Mouse (Mus musculus) lung, adult 2 months (tissue): ENCODE results near the gene Flot1. TPM values are rescaled to one million over a fixed set of nuclear protein-coding genes. Genes with fewer than 3 reads are reported as not detected.

ENCODE experiments used
- DNase-seq: peaks from one replicate; pipeline ENCODE4 v3.0.0; 2022
- H3K4me1 ChIP-seq: fragments of 200-500 bp; 2 replicates; pipeline ENCODE4 v1.6.1; 2011; ENCODE audit warnings: low read length; ENCODE audit not compliant: control insufficient read depth, insufficient read depth
- H3K4me3 ChIP-seq: fragments of 200-500 bp; replicated peaks from 2 replicates; pipeline ENCODE3; 2011; ENCODE audit warnings: low read depth, mild to moderate bottlenecking, control low read depth, low read length; ENCODE audit errors: extremely low read depth
- CTCF ChIP-seq: fragments of 200-500 bp; IDR thresholded peaks from 2 replicates; pipeline ENCODE4 v1.5.1; 2011; ENCODE audit warnings: mild to moderate bottlenecking, low read length, control low read depth; ENCODE audit not compliant: insufficient read depth
- POLR2A ChIP-seq: fragments of 200-500 bp; IDR thresholded peaks from 2 replicates; pipeline ENCODE4 v1.6.1; 2011; ENCODE audit warnings: low read depth, mild to moderate bottlenecking, control low read depth, low read length, borderline replicate concordance; ENCODE audit errors: extremely low read depth
- WGBS: fragments of 180-500 bp; shearing (Covaris S2); methylation state at CpG from one replicate; pipeline ENCODE4 v1.1.7; 2018; 5-methylcytosine and 5-hydroxymethylcytosine counted together
- polyA plus RNA-seq: library from polyadenylated mRNA; depleted of rRNA; stranded (reverse); fragments of >200 nt; gene quantifications from 2 replicates; pipeline ENCODE4 v1.2.3, GENCODE M21; 2012

The Flot1 gene
- polyA plus RNA-seq, 1 experiment, result 89.7 TPM

DNA sequence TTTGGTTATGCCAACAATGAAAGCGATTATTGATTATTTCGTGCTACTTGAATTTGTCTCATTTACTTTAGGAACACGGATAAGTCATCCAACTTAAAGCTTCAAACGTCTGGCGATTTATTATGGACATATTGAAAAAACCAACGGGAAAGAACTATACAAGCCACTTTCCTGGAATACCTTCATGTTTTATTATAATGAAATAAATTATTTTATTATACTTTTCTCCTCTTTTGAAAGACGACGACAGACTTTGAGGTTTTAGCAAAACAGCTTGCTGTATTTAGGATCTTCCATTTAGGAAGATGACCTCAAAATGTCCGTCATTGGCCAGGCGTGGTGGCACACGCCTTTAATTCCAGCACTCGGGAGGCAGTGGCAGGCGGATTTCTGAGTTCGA is 17.5 kb downstream of the Flot1 start:
- peaks cover 16% of the 10 kb centered on the region for H3K4me1 ChIP-seq
- peak overlapping the region; percentile 39 for H3K4me3 ChIP-seq
- no peak for DNase-seq
- 46% methylated on average over 14 of the region's 14 CpGs for WGBS
- TF ChIP-seq CTCF (no peak), POLR2A (no peak)

DNA sequence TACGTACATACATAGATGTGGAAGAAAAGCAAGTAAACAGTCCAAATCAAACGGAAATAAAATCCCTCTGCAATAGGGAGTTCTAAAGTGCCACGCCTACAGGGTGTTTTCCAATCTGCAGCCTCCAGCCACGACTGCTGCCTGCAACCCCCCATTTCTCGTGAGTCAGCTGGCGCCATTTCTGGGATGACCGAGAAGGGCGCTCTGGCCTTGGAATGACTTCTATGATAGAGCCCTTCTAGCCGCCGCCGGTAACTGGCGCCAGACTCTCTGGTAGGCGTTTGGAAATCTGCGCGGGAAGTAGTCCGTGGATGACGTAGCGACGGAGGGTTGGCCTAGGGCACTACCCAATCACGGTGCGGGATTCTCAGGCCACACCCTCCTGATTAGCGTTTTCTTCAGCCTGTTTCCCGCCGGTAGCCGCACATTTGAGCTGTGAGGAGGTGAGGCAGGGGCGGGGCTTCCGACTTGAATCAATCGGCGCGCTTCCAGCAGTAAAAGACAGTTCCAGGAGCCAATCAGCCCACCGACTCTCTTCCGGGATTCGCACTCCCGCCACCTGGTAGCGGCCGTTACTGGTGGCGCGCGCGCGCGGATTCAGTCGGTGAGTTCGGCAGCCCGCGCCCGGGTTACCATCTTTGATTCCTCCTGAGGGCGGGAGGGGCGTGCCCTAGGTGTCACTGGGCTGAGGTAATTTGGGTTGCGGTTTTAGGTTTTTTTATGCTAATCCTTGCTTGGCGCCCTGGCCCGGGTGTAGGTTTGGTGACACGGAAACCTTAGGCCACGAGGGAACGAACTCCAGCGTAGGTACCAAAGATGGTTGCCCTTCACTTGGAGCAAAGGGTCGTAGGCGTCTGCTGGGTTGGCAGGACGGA is 18.3 kb downstream of the Flot1 start, which contains the start of gene Mdc1:
TSS of gene Mdc1 (plus strand) at position 440 of the 875 bp plus-strand sequence.
- peak; percentile 98 for DNase-seq
- TF ChIP-seq POLR2A, result peak; percentile 76; the same call in 1 of the 2 replicates
- no peak for TF ChIP-seq CTCF
- Histone ChIP-seq H3K4me1 (peaks cover 10% of the 10 kb centered on the region; the same call in 1 of the 2 replicates), H3K4me3 (peak within 1 kb of the TSS; percentile 73)
- WGBS, result under 1% methylated on average over 59 of the region's 59 CpGs

DNA sequence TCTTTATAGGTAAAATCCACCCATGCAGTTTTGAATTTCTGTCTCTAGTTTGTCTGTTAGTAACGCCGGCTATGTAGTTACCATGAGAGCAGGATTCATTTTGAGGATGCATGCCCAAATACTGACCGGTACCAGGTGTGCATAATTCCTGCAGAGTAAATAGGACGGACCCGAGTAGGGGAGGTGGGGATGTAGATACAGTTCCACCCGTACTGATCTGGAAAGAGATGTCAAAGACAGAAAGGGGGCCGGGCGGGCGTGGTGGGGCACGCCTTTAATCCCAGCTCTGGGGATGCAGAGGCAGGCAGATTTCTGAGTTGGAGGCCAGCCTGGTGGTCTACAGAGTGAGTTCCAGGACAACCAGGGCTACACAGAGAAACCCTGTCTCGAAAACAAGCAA is 19.0 kb downstream of the Flot1 start:
- no peak for TF ChIP-seq POLR2A
- no peak for TF ChIP-seq CTCF
- 0 out of 2 replicates have a peak, but pooled peaks cover 6% of the 10 kb centered on the region for H3K4me1 ChIP-seq
- DNase-seq, result no peak
- 6% methylated on average over 11 of the region's 11 CpGs for WGBS
- peak overlapping the region; percentile 73 for H3K4me3 ChIP-seq

DNA sequence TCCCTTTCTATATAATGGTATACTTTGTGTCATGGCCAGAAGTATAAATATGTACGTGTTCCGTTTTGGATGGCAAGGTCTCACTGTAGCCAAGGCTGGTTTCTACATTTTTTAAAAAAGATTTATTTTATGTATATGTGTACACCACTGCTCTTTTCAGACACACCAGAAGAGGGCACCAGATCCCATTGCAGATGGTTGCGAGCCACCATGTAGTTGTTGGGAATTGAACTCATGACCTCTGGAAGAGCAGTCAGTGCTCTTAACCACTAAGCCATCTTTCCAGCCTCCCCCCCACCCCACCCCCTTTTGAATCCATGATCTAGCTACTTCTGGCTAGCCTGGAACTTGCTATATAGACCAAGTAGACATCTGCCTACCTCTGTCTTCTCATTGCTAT is 20.5 kb downstream of the Flot1 start:
- 0 out of 2 replicates have a peak, but pooled peaks cover 5% of the 10 kb centered on the region for H3K4me1 ChIP-seq
- TF ChIP-seq CTCF (0 out of 2 replicates have a peak, but pooled peaks have one; percentile 2), POLR2A (no peak)
- no peak for DNase-seq
- whole genome bisulfite sequencing, result 90% methylated on average over 3 of the region's 3 CpGs
- no peak overlapping the region for H3K4me3 ChIP-seq

DNA sequence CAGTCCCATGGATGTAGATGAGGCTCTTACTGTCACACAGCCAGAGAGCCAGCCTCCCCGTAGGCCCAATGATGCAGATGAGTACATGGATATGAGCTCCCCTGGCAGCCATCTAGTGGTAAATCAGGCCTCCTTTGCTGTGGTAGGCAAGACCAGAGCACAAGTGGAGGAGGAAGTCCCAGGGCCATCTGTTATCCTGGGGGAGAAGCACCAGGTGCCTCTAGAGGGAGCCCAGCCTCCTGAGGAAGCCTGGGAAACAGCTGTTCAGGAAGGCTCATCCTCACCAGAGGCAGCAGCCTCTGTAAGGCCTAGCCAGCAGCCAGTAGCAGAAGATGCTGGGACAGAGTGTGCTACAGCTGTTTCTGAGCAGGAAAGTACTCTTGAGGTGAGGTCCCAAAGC is 25.1 kb downstream of the Flot1 start:
- Histone ChIP-seq H3K4me3 (no peak overlapping the region), H3K4me1 (no peaks in the 10 kb centered on the region)
- TF ChIP-seq CTCF (0 out of 2 replicates have a peak, but pooled peaks have one; percentile 8), POLR2A (no peak)
- WGBS, result 58% methylated on average over 1 of the region's 1 CpGs
- DNase-seq, result no peak

DNA sequence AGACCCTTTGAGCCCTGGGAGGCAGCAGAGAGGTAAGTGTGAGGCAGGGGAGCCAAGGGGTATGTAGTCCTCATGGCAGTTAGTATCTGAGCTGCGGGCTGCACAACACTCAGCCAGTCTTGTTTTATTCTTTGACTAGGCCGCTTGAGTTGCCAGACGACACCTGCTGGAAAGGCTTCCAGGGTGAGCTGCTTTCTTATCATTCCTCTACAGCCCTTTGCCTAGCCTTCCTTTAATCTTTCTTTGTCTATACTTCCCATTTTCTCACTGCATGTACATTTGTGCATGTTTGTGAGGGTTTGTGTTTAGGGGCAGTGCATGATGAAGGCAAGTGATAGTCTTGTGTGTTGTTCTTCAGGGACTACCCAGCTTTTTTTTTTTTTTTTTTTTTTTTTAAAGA is 27.9 kb downstream of the Flot1 start:
- H3K4me3 ChIP-seq, result no peak overlapping the region
- TF ChIP-seq POLR2A, result no peak
- TF ChIP-seq CTCF, result no peak
- no peaks in the 10 kb centered on the region for H3K4me1 ChIP-seq
- WGBS, result 89% methylated on average over 3 of the region's 3 CpGs
- DNase-seq, result no peak

DNA sequence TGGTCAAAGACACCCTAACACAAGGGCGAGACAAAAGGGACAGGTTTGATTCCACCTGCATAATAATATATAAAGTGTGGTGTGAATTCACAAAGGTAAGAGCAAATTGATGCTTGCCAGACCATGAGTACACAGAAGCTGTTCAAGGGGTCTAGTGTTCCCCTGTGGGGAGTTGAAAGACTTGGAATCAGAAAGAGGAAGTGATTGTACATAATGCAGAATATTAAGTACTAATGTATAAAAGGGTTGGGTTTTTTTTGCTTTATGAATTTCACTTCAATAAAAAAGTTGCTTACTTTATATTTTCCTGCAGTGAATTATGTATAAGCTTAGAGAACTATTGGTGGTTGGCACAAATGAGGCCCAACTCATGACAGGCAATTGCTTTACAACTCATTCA is 36.3 kb downstream of the Flot1 start:
- no peak for TF ChIP-seq CTCF
- no peak for TF ChIP-seq POLR2A
- WGBS, result 84% methylated on average over 1 of the region's 1 CpGs
- H3K4me1 ChIP-seq, result no peaks in the 10 kb centered on the region
- no peak overlapping the region for H3K4me3 ChIP-seq
- no peak for DNase-seq

DNA sequence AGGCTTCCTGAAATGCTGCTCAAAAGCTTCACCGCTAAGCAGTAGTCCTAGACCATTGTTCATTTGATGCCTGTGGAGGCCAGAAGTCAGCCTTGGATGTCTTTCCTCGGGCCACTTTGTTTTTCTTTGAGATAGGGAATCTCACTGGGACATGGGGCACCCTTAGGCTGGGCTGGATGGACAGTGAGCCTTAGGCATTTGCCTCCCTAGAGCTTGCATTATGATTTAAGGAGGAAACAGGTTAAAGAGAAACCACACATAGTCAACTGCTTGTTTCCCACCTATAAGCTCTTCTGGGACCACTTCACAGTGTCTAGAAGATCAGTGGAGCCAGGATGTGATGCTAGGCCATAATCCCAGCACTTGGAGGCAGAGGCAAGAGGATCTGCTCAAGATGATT is 36.8 kb downstream of the Flot1 start:
- 59% methylated on average over 2 of the region's 2 CpGs for WGBS
- no peak overlapping the region for H3K4me3 ChIP-seq
- TF ChIP-seq POLR2A, result no peak
- no peak for TF ChIP-seq CTCF

DNA sequence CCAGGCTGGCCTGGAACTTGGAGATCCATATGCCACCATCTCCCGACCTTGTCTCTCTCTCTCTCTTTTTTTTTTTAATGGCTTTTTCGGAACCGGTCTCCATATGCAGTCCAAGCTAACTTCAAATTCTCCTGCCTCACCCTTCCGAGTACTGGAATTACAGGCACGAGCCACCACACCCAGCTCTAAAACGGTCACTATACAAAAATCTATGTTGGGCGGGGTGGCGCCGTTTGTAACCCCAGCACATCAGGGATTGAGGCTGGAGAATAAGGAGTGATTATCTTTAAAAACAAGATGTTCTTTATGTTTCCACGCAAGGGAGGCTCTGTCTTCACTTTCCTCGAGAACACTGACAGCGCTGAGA is 37.8 kb downstream of the Flot1 start:
- WGBS, result 4% methylated on average over 12 of the region's 12 CpGs
- no peak for TF ChIP-seq POLR2A
- TF ChIP-seq CTCF, result no peak
- no peak for DNase-seq
- Histone ChIP-seq H3K4me1 (0 out of 2 replicates have a peak, but pooled peaks cover 3% of the 10 kb centered on the region), H3K4me3 (peak overlapping the region; percentile 39)

More for the DNA sequence above, 36.8 kb downstream of the Flot1 start:
- H3K4me1 ChIP-seq, result 0 out of 2 replicates have a peak, but pooled peaks cover under 1% of the 10 kb centered on the region
- no peak for DNase-seq
